Mouse (Mus musculus): ENCODE measurements around the gene Erc2. TPM values are rescaled to one million over a fixed set of nuclear protein-coding genes. Genes with fewer than 3 reads are reported as not detected.
"Not testable (repeated sequence)": the region's sequence is repeated elsewhere in the genome, so short reads cannot be mapped to it uniquely, and the experiment has no call there.

The Erc2 gene
- total and polyA plus RNA-seq, 3 experiments, result not detected

DNA sequence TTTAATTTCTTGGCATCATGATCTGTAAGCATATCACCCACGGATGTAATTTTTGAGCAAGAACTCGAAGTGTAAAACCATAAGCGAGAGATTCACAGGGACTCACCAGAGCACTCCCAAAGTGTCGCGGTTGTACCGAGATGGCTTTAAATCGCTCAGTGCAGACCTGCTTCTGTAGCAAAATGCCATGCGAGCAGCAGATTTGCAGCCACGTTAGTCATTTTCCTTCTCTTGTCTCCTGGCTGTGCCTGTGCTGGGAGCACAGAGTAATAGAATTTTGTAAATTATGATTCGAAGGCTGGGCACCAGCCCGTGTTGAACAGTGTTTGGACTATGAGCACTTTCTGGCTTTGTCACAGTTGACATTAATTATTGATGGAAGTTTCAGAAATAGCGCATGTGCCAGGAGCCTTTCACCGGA, 253.8 kb downstream of the Erc2 start:
- H3K36me3 ChIP-seq (replicated peaks in 1 of 2; ENCODE audit: control insufficient read depth in 1 of 2, insufficient read depth in 1 of 2, low read length in 1 of 2), result no peaks in the 10 kb centered on the region
- no peaks in the 10 kb centered on the region for H3K9me3 ChIP-seq (replicated peaks; ENCODE audit: low read length)
- in situ Hi-C loops (cut with MboI; ENCODE audit: low pct_ligation_motif_present, low pct_unique_long_range_greater_than_20kb, low sequenced_read_pairs) (no loop called here), dilution Hi-C loops (cut with MboI; ENCODE audit: extremely low pct_ligation_motif_present, extremely low pct_unique_long_range_greater_than_20kb, low sequenced_read_pairs) (no loop called here)
- H3K4me1 ChIP-seq (ENCODE audit: control insufficient read depth in 1 of 2, insufficient read depth in 2 of 2), result no peaks in the 10 kb centered on the region
- H3K79me2 ChIP-seq (replicated peaks; ENCODE audit: control insufficient read depth, extremely low read depth, insufficient read depth, poor library complexity, severe bottlenecking), result no peaks in the 10 kb centered on the region
- no peak overlapping the region for H3K27ac ChIP-seq (ENCODE audit: insufficient read depth, low read depth)
- TF ChIP-seq TCF12 (IDR thresholded peaks at IDR 0.05; ENCODE audit: low read depth, low read length) (no peak), MAFK (IDR thresholded peaks at IDR 0.05; ENCODE audit: insufficient replicate concordance, low read length) (no peak), IRF4 (IDR thresholded peaks at IDR 0.05; ENCODE audit: low read depth, low read length) (no peak), CHD2 (IDR thresholded peaks at IDR 0.05; ENCODE audit: low read length) (no peak), MAZ (IDR thresholded peaks at IDR 0.05; ENCODE audit: low read depth, low read length) (no peak), ZC3H11A (IDR thresholded peaks at IDR 0.05; ENCODE audit: low read depth, low read length) (no peak), ZMIZ1 (IDR thresholded peaks at IDR 0.05; ENCODE audit: low read depth, low read length) (no peak), EP300 (IDR thresholded peaks at IDR 0.05; ENCODE audit: low read length) (no peak), ETS1 (conservative IDR thresholded peaks at IDR 0.05; ENCODE audit: low read depth, low read length) (no peak), BHLHE40 (IDR thresholded peaks at IDR 0.05; ENCODE audit: low read depth, low read length) (no peak), SMC3 (IDR thresholded peaks at IDR 0.05; ENCODE audit: low read depth, low read length) (no peak), TBP (conservative IDR thresholded peaks at IDR 0.05; ENCODE audit: low read depth, low read length) (no peak), RAD21 (IDR thresholded peaks at IDR 0.05; ENCODE audit: low read depth, low read length) (no peak), ELF1 (IDR thresholded peaks at IDR 0.05; ENCODE audit: low read depth, low read length) (no peak)
- H3K4me3 ChIP-seq (replicated peaks in 1 of 3; ENCODE audit: low read depth in 2 of 3, low read length in 2 of 3, poor library complexity in 1 of 3), result no peak overlapping the region
- no peak for DNase-seq (ENCODE audit: extremely low read depth)
- no peak overlapping the region for H3K9ac ChIP-seq (ENCODE audit: insufficient read depth, low read depth)
- no peaks in the 10 kb centered on the region for H3K27me3 ChIP-seq (replicated peaks)
- H3K4me2 ChIP-seq (ENCODE audit: insufficient read depth, low read depth, poor library complexity, severe bottlenecking), result no peak overlapping the region

DNA sequence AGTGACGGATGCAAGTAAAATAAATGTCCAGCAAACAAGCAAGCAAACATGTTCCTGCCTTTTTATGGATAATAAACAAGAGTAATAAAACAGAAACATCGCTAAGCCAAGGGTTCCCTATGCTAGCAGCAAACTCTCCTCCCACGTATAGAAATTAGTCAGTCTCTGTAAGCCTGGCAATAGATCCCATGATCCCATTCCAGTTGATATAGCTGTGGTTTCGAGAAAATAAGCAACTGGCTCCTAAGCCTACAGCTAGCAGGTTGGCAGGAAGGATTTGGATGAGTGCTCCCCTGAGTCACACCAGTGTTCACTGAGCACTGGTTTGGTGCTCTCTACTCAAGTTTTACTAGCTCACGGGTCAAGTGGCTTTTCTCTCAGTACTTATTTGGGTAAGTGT, 259.7 kb downstream of the Erc2 start:
- Histone ChIP-seq H3K27me3 (replicated peaks) (no peaks in the 10 kb centered on the region), H3K4me1 (ENCODE audit: control insufficient read depth in 1 of 2, insufficient read depth in 2 of 2) (no peaks in the 10 kb centered on the region), H3K4me2 (ENCODE audit: insufficient read depth, low read depth, poor library complexity, severe bottlenecking) (no peak overlapping the region), H3K79me2 (replicated peaks; ENCODE audit: control insufficient read depth, extremely low read depth, insufficient read depth, poor library complexity, severe bottlenecking) (no peaks in the 10 kb centered on the region), H3K9ac (ENCODE audit: insufficient read depth, low read depth) (no peak overlapping the region), H3K9me3 (replicated peaks; ENCODE audit: low read length) (no peaks in the 10 kb centered on the region), H3K36me3 (replicated peaks in 1 of 2; ENCODE audit: control insufficient read depth in 1 of 2, insufficient read depth in 1 of 2, low read length in 1 of 2) (no peaks in the 10 kb centered on the region), H3K27ac (ENCODE audit: insufficient read depth, low read depth) (no peak overlapping the region), H3K4me3 (replicated peaks in 1 of 3; ENCODE audit: low read depth in 2 of 3, low read length in 2 of 3, poor library complexity in 1 of 3) (no peak overlapping the region)
- TF ChIP-seq KAT2A (IDR thresholded peaks at IDR 0.05; ENCODE audit: insufficient replicate concordance, low read length) (no peak), HCFC1 (IDR thresholded peaks at IDR 0.05; ENCODE audit: low read depth, low read length) (no peak), ZNF384 (IDR thresholded peaks at IDR 0.05; ENCODE audit: low read depth, low read length) (no peak), MYC (IDR thresholded peaks at IDR 0.05; ENCODE audit: low read depth, low read length) (no peak), ELF1 (IDR thresholded peaks at IDR 0.05; ENCODE audit: low read depth, low read length) (no peak), ZC3H11A (IDR thresholded peaks at IDR 0.05; ENCODE audit: low read depth, low read length) (no peak), MEF2A (IDR thresholded peaks at IDR 0.05; ENCODE audit: borderline replicate concordance, low read depth, low read length) (no peak), RCOR1 (conservative IDR thresholded peaks at IDR 0.05; ENCODE audit: low read depth, low read length) (no peak), EP300 (IDR thresholded peaks at IDR 0.05; ENCODE audit: low read length) (no peak), TCF12 (IDR thresholded peaks at IDR 0.05; ENCODE audit: low read depth, low read length) (no peak), IRF4 (IDR thresholded peaks at IDR 0.05; ENCODE audit: low read depth, low read length) (no peak), USF1 (IDR thresholded peaks at IDR 0.05; ENCODE audit: low read depth, low read length) (no peak), POLR2AphosphoS2 (IDR thresholded peaks at IDR 0.05; ENCODE audit: low read depth, low read length) (no peak), CTCF (conservative IDR thresholded peaks at IDR 0.05 in 1 of 2, IDR thresholded peaks at IDR 0.05 in 1 of 2; ENCODE audit: low read depth in 2 of 2, low read length in 2 of 2) (no peak)
- in situ Hi-C loops (cut with MboI; ENCODE audit: low pct_ligation_motif_present, low pct_unique_long_range_greater_than_20kb, low sequenced_read_pairs), result no loop called here
- dilution Hi-C loops (cut with MboI; ENCODE audit: extremely low pct_ligation_motif_present, extremely low pct_unique_long_range_greater_than_20kb, low sequenced_read_pairs), result no loop called here
- no peak for DNase-seq (ENCODE audit: extremely low read depth)

GRCm38 (mm10) chr14:27886337-27886736, 264.1 kb downstream of the Erc2 start:
- H3K4me3 ChIP-seq (replicated peaks in 1 of 3; ENCODE audit: low read depth in 2 of 3, low read length in 2 of 3, poor library complexity in 1 of 3); H3K9ac ChIP-seq (ENCODE audit: insufficient read depth, low read depth); DNase-seq (ENCODE audit: extremely low read depth); H3K79me2 ChIP-seq (replicated peaks; ENCODE audit: control insufficient read depth, extremely low read depth, insufficient read depth, poor library complexity, severe bottlenecking); dilution Hi-C loops (cut with MboI; ENCODE audit: extremely low pct_ligation_motif_present, extremely low pct_unique_long_range_greater_than_20kb, low sequenced_read_pairs); H3K27me3 ChIP-seq (replicated peaks); H3K36me3 ChIP-seq (replicated peaks in 1 of 2; ENCODE audit: control insufficient read depth in 1 of 2, insufficient read depth in 1 of 2, low read length in 1 of 2); H3K27ac ChIP-seq (ENCODE audit: insufficient read depth, low read depth); H3K4me1 ChIP-seq (ENCODE audit: control insufficient read depth in 1 of 2, insufficient read depth in 2 of 2); in situ Hi-C loops (cut with MboI; ENCODE audit: low pct_ligation_motif_present, low pct_unique_long_range_greater_than_20kb, low sequenced_read_pairs); H3K4me2 ChIP-seq (ENCODE audit: insufficient read depth, low read depth, poor library complexity, severe bottlenecking); H3K9me3 ChIP-seq (replicated peaks; ENCODE audit: low read length): not testable (repeated sequence)

Data from CH12.LX (cell line).